In genomic region chr15:83879845-83880244, GRCm38 (mm10) we compare ENCODE assay signal across 10 mouse cellular contexts.
DNase-seq lines count a peak whose midpoint lies in the region; ATAC-seq lines count a peak whose summit lies in the region.
"Had no signal": no experiment of that assay in that cellular context is flagged by ENCODE, and none has a peak within 500 bp of the region (broad histone marks: within the 10 kb centered on the region; RNA-seq: fewer than 3 reads in every experiment).

No protein-coding gene starts in this region.

- 23% methylated on average over 5 of the region's 5 CpGs for WGBS in hindbrain, embryonic 10.5 days
- 28% methylated on average over 5 of the region's 5 CpGs for WGBS in hindbrain, embryonic 16.5 days

- no peak overlapping the region for H3K4me3 ChIP-seq in hindbrain, embryonic 10.5 days
- no peak overlapping the region for H3K4me3 ChIP-seq in hindbrain, embryonic 16.5 days (ENCODE audit: low read length)
- H3K4me3 ChIP-seq: embryonic facial prominence, embryonic 13.5 days had no signal

- no peak overlapping the region for H3K9ac ChIP-seq in hindbrain, embryonic 16.5 days (ENCODE audit: low read depth, low read length)
- H3K9ac ChIP-seq: embryonic facial prominence, embryonic 13.5 days had no signal

- no peaks in the 10 kb centered on the region for H3K36me3 ChIP-seq in hindbrain, embryonic 10.5 days
- no peaks in the 10 kb centered on the region for H3K36me3 ChIP-seq in hindbrain, embryonic 16.5 days (ENCODE audit: control insufficient read depth, insufficient read depth, low read length)
- H3K36me3 ChIP-seq: embryonic facial prominence, embryonic 13.5 days had no signal

- no peaks in the 10 kb centered on the region for H3K27me3 ChIP-seq in hindbrain, embryonic 10.5 days (ENCODE audit: insufficient read depth, poor library complexity, severe bottlenecking)
- no peaks in the 10 kb centered on the region for H3K27me3 ChIP-seq in hindbrain, embryonic 16.5 days (replicated peaks; ENCODE audit: control insufficient read depth, insufficient read depth, low read length)
- H3K27me3 ChIP-seq: embryonic facial prominence, embryonic 13.5 days had no signal

- no peak for ATAC-seq in hindbrain, embryonic 16.5 days
- no peak for ATAC-seq in granulocyte monocyte progenitor cell, adult 5-6 weeks (replicated peaks; ENCODE audit: poor library complexity, severe bottlenecking)

- H3K27ac ChIP-seq in hindbrain, embryonic 10.5 days, result no peak overlapping the region
- no peak overlapping the region for H3K27ac ChIP-seq in hindbrain, embryonic 16.5 days (ENCODE audit: low read depth, low read length)
- H3K27ac ChIP-seq: embryonic facial prominence, embryonic 13.5 days; macrophage had no signal

- H3K9me3 ChIP-seq in hindbrain, embryonic 10.5 days, result no peaks in the 10 kb centered on the region
- no peaks in the 10 kb centered on the region for H3K9me3 ChIP-seq in hindbrain, embryonic 16.5 days (ENCODE audit: control insufficient read depth, low read length)
- H3K9me3 ChIP-seq: embryonic facial prominence, embryonic 13.5 days had no signal

- peaks cover 16% of the 10 kb centered on the region for H3K4me1 ChIP-seq in hindbrain, embryonic 10.5 days (replicated peaks)
- H3K4me1 ChIP-seq in hindbrain, embryonic 16.5 days (ENCODE audit: control insufficient read depth, insufficient read depth, low read depth, low read length), result no peaks in the 10 kb centered on the region; the same call in 1 of the 2 replicates
- H3K4me1 ChIP-seq: embryonic facial prominence, embryonic 13.5 days had no signal

- peak; percentile 64 for DNase-seq in hindbrain, embryonic 10.5 days (ENCODE audit: low spot score)
- peak; percentile 49 for DNase-seq in 3T3-L1 (ENCODE audit: low read depth, low spot score)
- DNase-seq in adipocyte (ENCODE audit: low spot score), result peak; percentile 18
- DNase-seq in kidney, postnatal 14 days, result peak; percentile 61
- DNase-seq in frontal cortex, postnatal 25 days (ENCODE audit: low spot score in 2 of 2), result no peak
- DNase-seq in cerebellum, postnatal 10 days, result no peak

- no peak overlapping the region for H3K4me2 ChIP-seq in hindbrain, embryonic 16.5 days (ENCODE audit: low read length)
- H3K4me2 ChIP-seq: embryonic facial prominence, embryonic 13.5 days had no signal

Comparison
In these comparisons a context has a peak if more than half of its experiments do, and no peak if none do; other contexts are left out.
1. DNase-seq: peak in hindbrain, embryonic 10.5 days (single experiment), 3T3-L1 (single experiment), adipocyte (single experiment) and kidney, postnatal 14 days (single experiment); none in frontal cortex, postnatal 25 days (0 of 2) and cerebellum, postnatal 10 days (0 of 2).